Mouse (Mus musculus) kidney, embryonic 16.5 days (tissue): ENCODE measurements around the gene Cdkn2d. TPM values are rescaled to one million over a fixed set of nuclear protein-coding genes. Genes with fewer than 3 reads are reported as not detected.

Experiments used
- ATAC-seq: fragments of 200-750 bp; cut with Nextera tagmentation; 2 replicates; pipeline ENCODE4 v1.8.0; 2017; ENCODE audit warnings: moderate TSS enrichment; ENCODE audit not compliant: low FRiP score, low TSS enrichment
- H3K27ac ChIP-seq: fragments of 300-500 bp; sonication (generic); 2 replicates; pipeline ENCODE4 v1.5.1; 2014; ENCODE audit warnings: low read length
- H3K27me3 ChIP-seq: fragments of 300-500 bp; sonication (generic); 2 replicates; pipeline ENCODE4 v1.6.1; 2014; ENCODE audit warnings: low read length, control low read depth, mixed read lengths; ENCODE audit not compliant: insufficient read depth
- H3K36me3 ChIP-seq: fragments of 300-500 bp; sonication (generic); 2 replicates; pipeline ENCODE4 v1.6.1; 2014; ENCODE audit warnings: low read length, control low read depth, mixed read lengths; ENCODE audit not compliant: insufficient read depth
- H3K4me1 ChIP-seq: fragments of 300-500 bp; sonication (generic); 2 replicates; pipeline ENCODE4 v1.6.1; 2014; ENCODE audit warnings: low read length, control low read depth, mixed read lengths; ENCODE audit not compliant: insufficient read depth
- H3K4me2 ChIP-seq: fragments of 300-500 bp; sonication (generic); replicated peaks from 2 replicates; pipeline ENCODE4 v1.6.1; 2014; ENCODE audit warnings: low read depth, low read length
- H3K4me3 ChIP-seq: fragments of 300-500 bp; sonication (generic); 2 replicates; pipeline ENCODE4 v1.5.1; 2014; ENCODE audit warnings: mild to moderate bottlenecking, low read length
- H3K9ac ChIP-seq: fragments of 300-500 bp; sonication (generic); replicated peaks from 2 replicates; pipeline ENCODE4 v1.6.1; 2014; ENCODE audit warnings: low read length
- H3K9me3 ChIP-seq: fragments of 300-500 bp; sonication (generic); 2 replicates; pipeline ENCODE4 v1.6.1; 2016; ENCODE audit warnings: low read length, control low read depth
- WGBS: fragments of 180-500 bp; shearing (Covaris S2); extraction: QIAGEN DNeasy Blood & Tissue Kit; methylation state at CpG from one replicate; pipeline ENCODE4 v1.1.7; 2014; 5-methylcytosine and 5-hydroxymethylcytosine counted together
- polyA plus RNA-seq: library from polyadenylated mRNA; unstranded; fragments of >200 nt; fragmentation: Nextera tagmentation; extraction: Ambion mirVana; gene quantifications from 2 replicates; pipeline ENCODE4 v1.2.1, GENCODE M21; 2015

Gene Cdkn2d
- polyA plus RNA-seq, 1 experiment from 2014 or later = 50.9 TPM

- no peak for ATAC-seq
- peaks cover 52% of the 10 kb centered on the region for H3K36me3 ChIP-seq
These were observed 7.2 kb downstream of the Cdkn2d start for GRCm38 (mm10) chr9:21283994-21284393.

DNA sequence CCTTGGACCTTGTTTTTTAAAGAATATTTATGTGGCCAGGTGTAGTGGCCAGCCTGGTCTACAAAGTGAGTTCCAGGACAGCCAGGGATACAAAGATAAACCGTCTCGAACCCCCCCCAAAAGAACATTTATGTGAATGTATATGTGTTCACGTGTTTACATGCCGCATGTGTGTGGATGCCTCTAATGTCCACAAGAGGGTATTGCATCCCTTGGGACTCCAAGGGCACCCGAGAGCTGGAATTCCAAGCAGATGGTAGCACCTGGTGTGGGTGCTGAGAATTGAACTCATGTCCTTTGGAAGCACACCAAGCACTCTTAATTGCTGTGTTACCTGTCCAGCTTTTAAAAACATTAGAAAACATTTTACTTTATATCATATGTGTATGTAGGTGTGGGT lies 7.6 kb downstream of the Cdkn2d start:
- Histone ChIP-seq H3K9me3 (no peaks in the 10 kb centered on the region), H3K27ac (no peak overlapping the region), H3K36me3 (peaks cover 55% of the 10 kb centered on the region), H3K4me3 (no peak overlapping the region), H3K27me3 (no peaks in the 10 kb centered on the region), H3K9ac (no peak overlapping the region), H3K4me2 (no peak overlapping the region), H3K4me1 (peaks cover 16% of the 10 kb centered on the region)
- ATAC-seq = no peak
- 90% methylated on average over 5 of the region's 5 CpGs for WGBS

More at GRCm38 (mm10) chr9:21283994-21284393, 7.2 kb downstream of the Cdkn2d start:
- Histone ChIP-seq H3K27ac (no peak overlapping the region), H3K27me3 (no peaks in the 10 kb centered on the region), H3K9me3 (no peaks in the 10 kb centered on the region), H3K4me1 (peaks cover 20% of the 10 kb centered on the region), H3K4me2 (no peak overlapping the region), H3K9ac (0 out of 2 replicates have a peak overlapping the region, but pooled peaks have one; percentile 8), H3K4me3 (no peak overlapping the region)
- 79% methylated on average over 3 of the region's 3 CpGs for WGBS

DNA sequence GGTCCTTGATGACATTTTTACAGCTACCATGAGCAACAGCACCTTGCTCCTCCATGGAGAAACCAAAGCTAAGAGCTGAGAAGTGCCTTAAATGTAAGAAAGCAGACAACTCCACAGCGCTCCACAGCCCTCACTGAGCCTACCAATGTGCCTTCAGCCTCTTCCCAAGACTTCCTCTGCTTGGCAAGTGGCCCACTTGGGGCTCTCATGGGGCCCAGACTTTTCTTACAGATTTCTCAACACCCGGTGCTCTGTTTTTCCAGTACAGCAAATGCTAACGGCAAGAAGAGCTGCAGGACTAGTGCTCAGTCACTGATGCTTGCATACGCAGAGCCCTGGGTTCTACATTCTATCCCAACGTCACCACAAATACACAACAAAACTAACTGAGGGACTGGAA lies 13.4 kb downstream of the Cdkn2d start:
- Histone ChIP-seq H3K4me1 (no peaks in the 10 kb centered on the region), H3K36me3 (peaks cover 91% of the 10 kb centered on the region), H3K9me3 (no peaks in the 10 kb centered on the region), H3K27me3 (no peaks in the 10 kb centered on the region), H3K4me3 (no peak overlapping the region), H3K9ac (no peak overlapping the region), H3K27ac (no peak overlapping the region), H3K4me2 (no peak overlapping the region)
- ATAC-seq = no peak
- 93% methylated on average over 5 of the region's 5 CpGs for WGBS

DNA sequence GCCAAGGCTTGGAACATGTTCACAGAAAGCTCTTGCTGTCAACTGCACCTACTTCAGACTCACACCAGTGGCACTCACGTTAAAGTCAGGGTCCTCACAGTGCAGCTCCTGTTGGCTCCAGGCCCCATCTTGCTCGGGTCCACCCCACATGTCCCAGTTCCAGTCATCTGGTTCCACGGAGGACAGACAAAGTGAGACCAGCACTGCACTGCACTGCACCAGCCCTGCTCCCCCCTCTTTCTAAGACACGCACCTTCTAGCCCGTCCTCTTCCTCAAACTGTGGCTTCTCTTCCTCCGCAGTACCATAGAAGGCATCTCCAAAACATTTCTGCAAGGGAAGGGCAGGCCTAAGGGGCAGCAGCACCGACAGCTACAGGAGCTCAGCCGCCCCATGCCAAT lies 14.9 kb downstream of the Cdkn2d start:
- 89% methylated on average over 8 of the region's 8 CpGs for WGBS
- no peak overlapping the region for H3K4me2 ChIP-seq
- H3K9me3 ChIP-seq = no peaks in the 10 kb centered on the region
- H3K27me3 ChIP-seq = no peaks in the 10 kb centered on the region
- H3K27ac ChIP-seq = no peak overlapping the region
- no peaks in the 10 kb centered on the region for H3K4me1 ChIP-seq
- ATAC-seq = no peak
- peaks cover 91% of the 10 kb centered on the region for H3K36me3 ChIP-seq
- H3K9ac ChIP-seq = no peak overlapping the region
- no peak overlapping the region for H3K4me3 ChIP-seq

DNA sequence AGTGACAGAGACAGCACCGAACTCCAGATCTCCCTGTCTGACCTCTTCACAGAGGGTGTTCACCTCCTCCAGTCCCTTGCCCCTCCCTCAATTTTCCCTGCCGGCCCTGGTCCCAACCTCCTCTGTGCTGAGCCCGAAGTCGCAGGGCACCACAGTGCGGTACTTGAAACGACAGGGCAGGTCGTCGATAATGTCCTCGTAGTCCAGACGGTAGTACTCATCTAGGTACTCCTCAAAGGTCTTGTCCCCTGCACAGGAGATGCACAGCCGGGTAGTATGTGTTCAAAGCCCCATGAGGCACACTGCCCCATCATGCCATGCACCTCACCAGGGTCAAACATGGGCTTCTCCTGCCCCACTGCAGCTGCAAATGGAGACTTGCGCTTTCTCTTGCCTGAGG lies 15.5 kb downstream of the Cdkn2d start:
- Histone ChIP-seq H3K4me1 (no peaks in the 10 kb centered on the region), H3K9ac (no peak overlapping the region), H3K9me3 (no peaks in the 10 kb centered on the region), H3K4me3 (no peak overlapping the region), H3K36me3 (peaks cover 91% of the 10 kb centered on the region), H3K4me2 (no peak overlapping the region), H3K27me3 (no peaks in the 10 kb centered on the region), H3K27ac (no peak overlapping the region)
- ATAC-seq = no peak
- WGBS = 86% methylated on average over 12 of the region's 12 CpGs

DNA sequence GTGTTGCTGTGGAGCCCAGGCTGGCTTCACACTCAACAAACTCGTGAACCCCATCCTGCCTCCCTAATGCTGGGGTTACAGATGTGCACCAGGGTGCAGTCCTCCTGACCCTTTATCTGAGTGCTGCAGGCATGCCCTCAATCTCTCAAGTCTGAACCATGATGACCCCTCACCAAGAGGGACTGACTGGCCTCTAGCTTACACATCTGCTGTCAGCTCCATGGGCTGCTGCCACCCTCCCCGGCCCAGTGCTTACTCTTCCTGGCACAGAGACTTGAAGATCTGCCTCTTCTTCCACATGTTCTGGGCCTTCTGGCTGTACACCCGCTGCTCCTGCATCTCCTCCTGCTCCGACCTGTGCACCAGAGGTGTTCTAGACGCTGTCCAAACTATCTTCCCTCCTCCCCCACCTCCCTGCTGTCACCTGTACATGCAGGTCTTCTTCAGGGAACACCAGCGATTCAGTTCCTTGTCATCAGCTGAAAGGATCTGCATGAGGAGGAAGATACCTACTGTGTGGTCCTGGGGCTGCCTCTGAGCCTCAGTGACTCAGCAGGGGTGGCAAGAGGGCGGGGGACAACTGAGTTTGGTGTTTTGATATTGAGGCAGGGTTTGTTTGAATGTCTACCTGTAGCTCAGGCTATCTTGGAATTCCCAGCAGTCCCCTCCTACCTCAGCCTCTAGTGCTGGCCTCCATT lies 16.0 kb downstream of the Cdkn2d start:
- ATAC-seq = no peak
- no peak overlapping the region for H3K4me2 ChIP-seq
- no peak overlapping the region for H3K4me3 ChIP-seq
- H3K4me1 ChIP-seq = no peaks in the 10 kb centered on the region
- no peak overlapping the region for H3K9ac ChIP-seq
- 81% methylated on average over 7 of the region's 7 CpGs for WGBS
- H3K27me3 ChIP-seq = no peaks in the 10 kb centered on the region
- no peak overlapping the region for H3K27ac ChIP-seq
- no peaks in the 10 kb centered on the region for H3K9me3 ChIP-seq
- H3K36me3 ChIP-seq = peaks cover 92% of the 10 kb centered on the region

DNA sequence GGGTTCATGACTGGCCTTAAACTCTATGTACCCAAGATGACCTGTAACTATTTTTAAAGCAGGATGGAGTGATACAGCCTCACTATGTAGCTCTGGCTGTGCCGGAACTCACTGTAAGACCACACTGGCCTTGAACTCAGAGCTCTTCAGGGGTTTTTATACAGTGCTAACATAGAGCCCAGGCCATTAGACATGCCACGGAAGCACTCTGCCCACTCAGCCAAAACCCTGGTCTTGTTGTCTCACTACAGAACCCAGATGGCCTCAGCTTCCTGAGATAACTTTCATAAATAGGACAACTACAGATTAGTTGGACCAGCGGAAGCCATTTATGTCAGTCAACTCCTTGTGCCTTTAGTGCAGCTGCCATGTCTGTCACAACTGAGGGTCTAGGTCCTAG lies 16.9 kb downstream of the Cdkn2d start:
- H3K9me3 ChIP-seq = no peaks in the 10 kb centered on the region
- no peak overlapping the region for H3K4me2 ChIP-seq
- H3K4me3 ChIP-seq = no peak overlapping the region
- no peak overlapping the region for H3K27ac ChIP-seq
- WGBS = 91% methylated on average over 3 of the region's 3 CpGs
- H3K36me3 ChIP-seq = peaks cover 89% of the 10 kb centered on the region
- H3K27me3 ChIP-seq = no peaks in the 10 kb centered on the region
- no peak overlapping the region for H3K9ac ChIP-seq
- ATAC-seq = no peak
- H3K4me1 ChIP-seq = no peaks in the 10 kb centered on the region

DNA sequence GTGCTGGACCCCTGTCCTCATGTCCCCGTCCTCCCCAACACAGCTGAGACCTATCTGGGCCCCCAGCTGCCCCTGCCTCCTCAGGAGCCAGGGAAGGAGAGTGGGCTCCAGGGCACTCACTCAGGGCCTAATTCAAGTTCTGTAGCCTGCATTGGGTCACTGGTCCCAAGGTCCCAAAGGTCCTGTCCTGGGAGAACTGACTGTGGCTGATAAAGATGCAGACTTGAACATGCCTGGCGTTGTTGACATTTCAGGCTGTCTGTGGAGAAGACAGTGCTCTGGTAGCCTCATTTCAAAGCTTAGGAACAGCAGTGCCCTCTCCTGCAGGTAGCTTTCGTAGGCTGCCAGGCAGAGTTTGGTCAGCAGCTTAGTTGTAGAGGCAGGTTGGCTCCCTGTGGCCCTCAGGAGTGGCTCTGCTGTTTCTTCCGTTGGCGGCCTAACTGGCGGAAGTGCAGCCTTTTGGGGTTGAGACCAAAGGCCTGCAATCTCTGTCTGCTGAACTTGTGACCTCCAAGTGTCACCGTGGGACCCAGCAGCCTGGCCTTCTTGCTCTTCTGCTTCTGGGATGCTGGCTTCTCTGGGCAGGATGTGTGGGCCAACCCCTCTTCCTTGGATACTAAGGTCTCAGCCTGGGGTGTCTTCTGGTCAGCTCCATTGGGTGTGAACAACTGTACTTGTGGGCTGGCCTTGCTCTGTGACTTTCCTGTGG lies 17.5 kb downstream of the Cdkn2d start:
- 82% methylated on average over 7 of the region's 7 CpGs for WGBS
- ATAC-seq = no peak
- no peaks in the 10 kb centered on the region for H3K27me3 ChIP-seq

GRCm38 (mm10) chr9:21273094-21273493 lies 18.1 kb downstream of the Cdkn2d start:
- WGBS = 82% methylated on average over 8 of the region's 8 CpGs
- no peaks in the 10 kb centered on the region for H3K9me3 ChIP-seq
- no peak overlapping the region for H3K9ac ChIP-seq
- no peak overlapping the region for H3K4me3 ChIP-seq
- H3K4me2 ChIP-seq = no peak overlapping the region
- H3K4me1 ChIP-seq = no peaks in the 10 kb centered on the region
- no peaks in the 10 kb centered on the region for H3K27me3 ChIP-seq
- H3K27ac ChIP-seq = no peak overlapping the region
- ATAC-seq = no peak
- peaks cover 89% of the 10 kb centered on the region for H3K36me3 ChIP-seq

More for the DNA sequence above, 17.5 kb downstream of the Cdkn2d start:
- Histone ChIP-seq H3K36me3 (peaks cover 88% of the 10 kb centered on the region), H3K9ac (no peak overlapping the region), H3K27ac (no peak overlapping the region), H3K9me3 (no peaks in the 10 kb centered on the region), H3K4me3 (no peak overlapping the region), H3K4me1 (no peaks in the 10 kb centered on the region), H3K4me2 (no peak overlapping the region)

- H3K4me1 ChIP-seq = no peaks in the 10 kb centered on the region
- no peak overlapping the region for H3K4me2 ChIP-seq
- peaks cover 84% of the 10 kb centered on the region for H3K36me3 ChIP-seq
- no peak overlapping the region for H3K4me3 ChIP-seq
- H3K27ac ChIP-seq = no peak overlapping the region
- no peaks in the 10 kb centered on the region for H3K9me3 ChIP-seq
- WGBS = 91% methylated on average over 9 of the region's 9 CpGs
- no peak overlapping the region for H3K9ac ChIP-seq
- no peak for ATAC-seq
- no peaks in the 10 kb centered on the region for H3K27me3 ChIP-seq
These were observed 18.8 kb downstream of the Cdkn2d start for GRCm38 (mm10) chr9:21272391-21272790.
